In the genomic region with DNA sequence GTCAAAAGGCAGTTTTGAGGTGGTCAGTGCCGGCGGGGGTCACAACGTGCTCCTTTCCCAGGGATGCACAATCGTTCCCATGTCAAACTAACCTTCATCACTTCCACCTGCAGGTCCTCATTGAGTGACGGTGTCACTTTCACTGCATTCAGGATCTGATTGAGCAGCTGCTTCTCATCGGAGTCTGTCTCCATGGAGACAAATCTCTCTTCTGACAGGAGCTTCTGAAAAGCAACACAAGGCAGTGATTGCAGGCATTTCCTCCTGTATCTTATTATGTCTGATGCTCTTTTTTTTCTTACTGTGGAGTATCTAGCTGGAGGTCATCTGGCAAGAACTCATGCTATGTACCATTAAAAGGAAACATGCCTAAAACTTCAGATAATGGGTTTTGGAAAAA, we compare ENCODE assay signal across 14 mouse cellular contexts.
"Had no signal": no experiment of that assay in that cellular context is flagged by ENCODE, and none has a peak within 500 bp of the region (broad histone marks: within the 10 kb centered on the region; RNA-seq: fewer than 3 reads in every experiment).

No protein-coding gene starts in this region.

- H3K4me1 ChIP-seq: limb, embryonic 12.5 days; liver, embryonic 13.5 days; lung, embryonic 15.5 days; megakaryocyte, embryonic 14.5 days had no signal

- DNase-seq: kidney, adult 18-20 months; kidney, postnatal 25 days; liver; liver, embryonic 13.5 days; liver, postnatal 0 days; lung, postnatal 14 days; thymus, postnatal 4 days had no signal

- H3K4me2 ChIP-seq: limb, embryonic 12.5 days; liver, embryonic 13.5 days; lung, embryonic 15.5 days; neural tube, embryonic 15.5 days had no signal

- H3K36me3 ChIP-seq: limb, embryonic 12.5 days; liver, embryonic 13.5 days; lung, embryonic 15.5 days had no signal

- ATAC-seq: liver, postnatal 0 days; midbrain, embryonic 16.5 days had no signal

- H3K27ac ChIP-seq: limb, embryonic 12.5 days; liver, embryonic 13.5 days; lung, embryonic 15.5 days; macrophage; neural tube, embryonic 15.5 days; stomach, postnatal 0 days had no signal

- H3K27me3 ChIP-seq: limb, embryonic 12.5 days; liver, embryonic 13.5 days; lung, embryonic 15.5 days; megakaryocyte, embryonic 14.5 days; neural tube, embryonic 15.5 days had no signal

- H3K4me3 ChIP-seq: limb, embryonic 12.5 days; liver, embryonic 13.5 days; lung, embryonic 15.5 days; megakaryocyte, embryonic 14.5 days; neural tube, embryonic 15.5 days had no signal

- H3K9ac ChIP-seq: limb, embryonic 12.5 days; liver, embryonic 13.5 days; liver, postnatal 0 days; lung, embryonic 15.5 days; neural tube, embryonic 15.5 days had no signal

- H3K9me3 ChIP-seq: limb, embryonic 12.5 days; liver, embryonic 13.5 days; lung, embryonic 15.5 days; neural tube, embryonic 15.5 days had no signal
